Mouse (Mus musculus): ENCODE measurements at regions not wholly inside any gene's neighbourhood (a gene's known extent, or its start where the extent isn't known, plus 50 kb on each side); places are given as distances from the start of the nearest gene placed in this dataset.
A peak's percentile ranks its signal among the peaks of the same experiment; 100 is the strongest.

GRCm38 (mm10) chr6:54754810-54755209 is 61.9 kb upstream of the Znrf2 start:
- Histone ChIP-seq H3K4me1 (ENCODE audit: control insufficient read depth, insufficient read depth, insufficient read length, low read length) (peaks cover 6% of the 10 kb centered on the region), H3K27ac (replicated peaks; ENCODE audit: low read depth, low read length) (no peak overlapping the region), H3K4me3 (ENCODE audit: insufficient read depth, low read depth, low read length) (no peak overlapping the region)

GRCm38 (mm10) chr6:54757511-54757911 is 59.2 kb upstream of the Znrf2 start:
- Histone ChIP-seq H3K4me3 (ENCODE audit: insufficient read depth, low read depth, low read length) (no peak overlapping the region), H3K27ac (replicated peaks; ENCODE audit: low read depth, low read length) (no peak overlapping the region), H3K4me1 (ENCODE audit: control insufficient read depth, insufficient read depth, insufficient read length, low read length) (peaks cover 9% of the 10 kb centered on the region)

- peaks cover 9% of the 10 kb centered on the region for H3K4me1 ChIP-seq (ENCODE audit: control insufficient read depth, insufficient read depth, insufficient read length, low read length)
- H3K4me3 ChIP-seq (ENCODE audit: insufficient read depth, low read depth, low read length): no peak overlapping the region
- H3K27ac ChIP-seq (replicated peaks; ENCODE audit: low read depth, low read length): peak overlapping the region; percentile 61
These were observed 58.6 kb upstream of the Znrf2 start for GRCm38 (mm10) chr6:54758112-54758511.

GRCm38 (mm10) chr6:54759263-54759662 is 57.5 kb upstream of the Znrf2 start:
- Histone ChIP-seq H3K4me3 (ENCODE audit: insufficient read depth, low read depth, low read length) (no peak overlapping the region), H3K27ac (replicated peaks; ENCODE audit: low read depth, low read length) (peak overlapping the region; percentile 56; the same call in 1 of the 2 replicates), H3K4me1 (ENCODE audit: control insufficient read depth, insufficient read depth, insufficient read length, low read length) (peaks cover 9% of the 10 kb centered on the region)

GRCm38 (mm10) chr6:54759942-54760498 is 56.7 kb upstream of the Znrf2 start:
- peaks cover 9% of the 10 kb centered on the region for H3K4me1 ChIP-seq (ENCODE audit: control insufficient read depth, insufficient read depth, insufficient read length, low read length)
- H3K4me3 ChIP-seq (ENCODE audit: insufficient read depth, low read depth, low read length): peak overlapping the region; percentile 43
- H3K27ac ChIP-seq (replicated peaks; ENCODE audit: low read depth, low read length): peak overlapping the region; percentile 56; the same call in 1 of the 2 replicates

- Histone ChIP-seq H3K4me3 (ENCODE audit: insufficient read depth, low read depth, low read length) (no peak overlapping the region), H3K4me1 (ENCODE audit: control insufficient read depth, insufficient read depth, insufficient read length, low read length) (peaks cover 9% of the 10 kb centered on the region), H3K27ac (replicated peaks; ENCODE audit: low read depth, low read length) (no peak overlapping the region)
These were observed 56.2 kb upstream of the Znrf2 start for GRCm38 (mm10) chr6:54760541-54760940.

- Histone ChIP-seq H3K27ac (replicated peaks; ENCODE audit: low read depth, low read length) (no peak overlapping the region), H3K4me3 (ENCODE audit: insufficient read depth, low read depth, low read length) (no peak overlapping the region), H3K4me1 (ENCODE audit: control insufficient read depth, insufficient read depth, insufficient read length, low read length) (peaks cover 9% of the 10 kb centered on the region)
These were observed 54.7 kb upstream of the Znrf2 start for GRCm38 (mm10) chr6:54762021-54762420.

- no peak overlapping the region for H3K27ac ChIP-seq (replicated peaks; ENCODE audit: low read depth, low read length)
- H3K4me1 ChIP-seq (ENCODE audit: control insufficient read depth, insufficient read depth, insufficient read length, low read length): peaks cover 9% of the 10 kb centered on the region
- H3K4me3 ChIP-seq (ENCODE audit: insufficient read depth, low read depth, low read length): no peak overlapping the region
These were observed 54.2 kb upstream of the Znrf2 start for GRCm38 (mm10) chr6:54762499-54762898.

GRCm38 (mm10) chr6:54763669-54764068 is 53.0 kb upstream of the Znrf2 start:
- no peak overlapping the region for H3K4me3 ChIP-seq (ENCODE audit: insufficient read depth, low read depth, low read length)

GRCm38 (mm10) chr6:54765715-54766114 is 51.0 kb upstream of the Znrf2 start:
- peaks cover under 1% of the 10 kb centered on the region for H3K4me1 ChIP-seq (ENCODE audit: control insufficient read depth, insufficient read depth, insufficient read length, low read length)
- H3K4me3 ChIP-seq (ENCODE audit: insufficient read depth, low read depth, low read length): no peak overlapping the region
- no peak overlapping the region for H3K27ac ChIP-seq (replicated peaks; ENCODE audit: low read depth, low read length)

More at GRCm38 (mm10) chr6:54763669-54764068, 53.0 kb upstream of the Znrf2 start:
- Histone ChIP-seq H3K4me1 (ENCODE audit: control insufficient read depth, insufficient read depth, insufficient read length, low read length) (peaks cover 9% of the 10 kb centered on the region), H3K27ac (replicated peaks; ENCODE audit: low read depth, low read length) (no peak overlapping the region)

GRCm38 (mm10) chr6:54766485-54767112 is 50.1 kb upstream of the Znrf2 start:
- H3K27ac ChIP-seq (replicated peaks; ENCODE audit: low read depth, low read length): no peak overlapping the region
- no peaks in the 10 kb centered on the region for H3K4me1 ChIP-seq (ENCODE audit: control insufficient read depth, insufficient read depth, insufficient read length, low read length)
- no peak overlapping the region for H3K4me3 ChIP-seq (ENCODE audit: insufficient read depth, low read depth, low read length)
